Mouse (Mus musculus) urinary bladder, postnatal 10 days (tissue): ENCODE results near the gene Marveld1.

Experiments used
- DNase-seq: peaks from one replicate; pipeline ENCODE4 v3.0.0; 2022; ENCODE audit warnings: low spot score

Marveld1 gene

GRCm38 (mm10) chr19:42139724-42140517 is 7.3 kb upstream of the Marveld1 start:
- no peak for DNase-seq

GRCm38 (mm10) chr19:42141998-42142397 is 5.2 kb upstream of the Marveld1 start:
- no peak for DNase-seq

- DNase-seq: no peak
These were observed 4.4 kb upstream of the Marveld1 start for GRCm38 (mm10) chr19:42142757-42143156.

GRCm38 (mm10) chr19:42144067-42144466 is 3.1 kb upstream of the Marveld1 start:
- DNase-seq: no peak

GRCm38 (mm10) chr19:42144541-42145167 is 2.5 kb upstream of the Marveld1 start:
- peak; percentile 65 for DNase-seq

- no peak for DNase-seq
These were observed 2.0 kb upstream of the Marveld1 start for GRCm38 (mm10) chr19:42145210-42145609.

GRCm38 (mm10) chr19:42145731-42146130 is 1.5 kb upstream of the Marveld1 start:
- no peak for DNase-seq

GRCm38 (mm10) chr19:42146276-42147010 is 757 bp upstream of the Marveld1 start:
- no peak for DNase-seq

- DNase-seq: no peak
These were observed 769 bp downstream of the Marveld1 start for GRCm38 (mm10) chr19:42147769-42148568.

- DNase-seq: no peak
These were observed 1.3 kb downstream of the Marveld1 start for GRCm38 (mm10) chr19:42148569-42148860.

GRCm38 (mm10) chr19:42151990-42152389 is 4.8 kb downstream of the Marveld1 start:
- peak; percentile 62 for DNase-seq

- DNase-seq: no peak
These were observed 10.5 kb downstream of the Marveld1 start for GRCm38 (mm10) chr19:42157493-42158237.

- DNase-seq: no peak
These were observed 11.2 kb downstream of the Marveld1 start for GRCm38 (mm10) chr19:42158246-42159017.

- DNase-seq: no peak
These were observed 16.6 kb downstream of the Marveld1 start, which contains the start of gene Zfyve27 for GRCm38 (mm10) chr19:42163764-42164163. TSS of gene Zfyve27 (plus strand) at chr19:42163951.

GRCm38 (mm10) chr19:42164188-42164587 is 17.0 kb downstream of the Marveld1 start:
- DNase-seq: no peak

GRCm38 (mm10) chr19:42166130-42166529 is 18.9 kb downstream of the Marveld1 start:
- DNase-seq: peak; percentile 80

GRCm38 (mm10) chr19:42166766-42167165 is 19.6 kb downstream of the Marveld1 start:
- no peak for DNase-seq

- DNase-seq: no peak
These were observed 20.3 kb downstream of the Marveld1 start for GRCm38 (mm10) chr19:42167489-42167888.

- no peak for DNase-seq
These were observed 22.2 kb downstream of the Marveld1 start for GRCm38 (mm10) chr19:42169322-42169975.
